Mouse (Mus musculus): Measurements from ENCODE around the gene Zbed6. TPM values are rescaled to one million over a fixed set of nuclear protein-coding genes. Genes with fewer than 3 reads are reported as not detected.
"Not testable (repeated sequence)": the region's sequence is repeated elsewhere in the genome, so short reads cannot be mapped to it uniquely, and the experiment has no call there.

The Zbed6 gene
- polyA plus RNA-seq, 1 experiment from 2014 or later, result not detected

GRCm38 (mm10) chr1:133685749-133686519 is 25.2 kb upstream of the Zbed6 start:
- no peak overlapping the region for H3K9ac ChIP-seq
- H3K4me3 ChIP-seq, result no peak overlapping the region
- 83% methylated on average over 10 of the region's 10 CpGs for WGBS
- H3K4me1 ChIP-seq (replicated peaks), result no peaks in the 10 kb centered on the region
- no peaks in the 10 kb centered on the region for H3K36me3 ChIP-seq
- H3K9me3 ChIP-seq, result no peaks in the 10 kb centered on the region
- ATAC-seq (ENCODE audit: low read depth), result no peak
- H3K27me3 ChIP-seq, result no peaks in the 10 kb centered on the region
- H3K4me2 ChIP-seq, result no peak overlapping the region
- no peak overlapping the region for H3K27ac ChIP-seq (replicated peaks)

- no peak overlapping the region for H3K9ac ChIP-seq
- H3K27ac ChIP-seq (replicated peaks), result no peak overlapping the region
- ATAC-seq (ENCODE audit: low read depth), result no peak
- no peaks in the 10 kb centered on the region for H3K36me3 ChIP-seq
- H3K4me1 ChIP-seq (replicated peaks), result no peaks in the 10 kb centered on the region; the same call in 1 of the 2 replicates
- H3K9me3 ChIP-seq, result no peaks in the 10 kb centered on the region
- H3K4me3 ChIP-seq, result no peak overlapping the region
- H3K4me2 ChIP-seq, result no peak overlapping the region
- WGBS, result 74% methylated on average over 3 of the region's 3 CpGs
- H3K27me3 ChIP-seq, result no peaks in the 10 kb centered on the region
Measured at GRCm38 (mm10) chr1:133671801-133672200, 11.1 kb upstream of the Zbed6 start.

- Histone ChIP-seq H3K4me1 (replicated peaks) (no peaks in the 10 kb centered on the region; the same call in 1 of the 2 replicates), H3K27me3 (no peaks in the 10 kb centered on the region), H3K36me3 (no peaks in the 10 kb centered on the region), H3K4me3 (no peak overlapping the region), H3K27ac (replicated peaks) (no peak overlapping the region), H3K9me3 (no peaks in the 10 kb centered on the region), H3K4me2 (no peak overlapping the region), H3K9ac (no peak overlapping the region)
- ATAC-seq (ENCODE audit: low read depth), result no peak
- 95% methylated on average over 3 of the region's 3 CpGs for WGBS
Measured at GRCm38 (mm10) chr1:133671266-133671665, 10.6 kb upstream of the Zbed6 start.

- Histone ChIP-seq H3K9me3 (no peaks in the 10 kb centered on the region), H3K27ac (replicated peaks) (no peak overlapping the region), H3K36me3 (no peaks in the 10 kb centered on the region), H3K4me2 (no peak overlapping the region), H3K4me3 (no peak overlapping the region), H3K4me1 (replicated peaks) (no peaks in the 10 kb centered on the region; the same call in 1 of the 2 replicates), H3K27me3 (no peaks in the 10 kb centered on the region), H3K9ac (no peak overlapping the region)
- 76% methylated on average over 6 of the region's 6 CpGs for WGBS
- ATAC-seq (ENCODE audit: low read depth), result no peak
Measured at GRCm38 (mm10) chr1:133670776-133671175, 10.1 kb upstream of the Zbed6 start.

DNA sequence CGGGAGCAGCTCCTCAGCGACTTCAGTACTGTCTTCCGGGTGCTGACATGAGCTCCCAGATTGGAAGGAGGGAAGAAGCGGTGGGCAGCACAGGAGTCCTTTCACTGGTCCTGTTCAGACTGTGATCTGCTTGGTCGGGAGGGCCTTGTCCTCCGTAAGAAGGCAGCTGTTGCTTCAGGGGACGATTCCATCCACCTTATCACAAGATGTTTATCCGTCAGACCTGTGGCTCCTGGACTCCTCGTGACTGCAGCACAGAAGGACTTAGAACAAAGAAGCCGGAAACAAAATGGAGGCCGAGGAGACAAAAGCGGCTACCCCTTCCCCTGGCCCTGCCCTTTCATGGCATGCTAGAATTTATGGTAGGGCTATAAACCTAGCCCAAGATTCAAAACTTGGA is 9.5 kb upstream of the Zbed6 start:
- ATAC-seq (ENCODE audit: low read depth), result no peak
- H3K4me2 ChIP-seq, result no peak overlapping the region

DNA sequence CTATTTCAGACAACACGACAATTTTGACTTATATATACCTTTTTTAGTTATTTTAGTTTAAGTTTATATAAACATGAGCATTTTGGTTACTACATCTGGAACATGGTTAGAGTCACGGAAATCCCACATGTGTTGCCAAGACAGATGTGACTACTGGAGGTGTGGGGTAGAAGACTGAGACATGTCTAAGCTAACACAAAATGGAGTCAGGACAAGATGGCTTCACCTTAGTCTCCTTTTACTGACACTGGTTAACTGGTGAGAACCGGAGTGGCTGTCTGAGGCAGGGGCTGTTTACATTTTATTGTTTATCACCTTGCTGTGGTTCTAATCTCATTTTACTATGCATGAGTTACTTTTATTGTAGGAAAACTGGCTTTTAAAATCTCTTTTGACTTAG is 7.9 kb upstream of the Zbed6 start:
- no peaks in the 10 kb centered on the region for H3K9me3 ChIP-seq
- ATAC-seq (ENCODE audit: low read depth), result no peak

More for the DNA sequence above, 9.5 kb upstream of the Zbed6 start:
- Histone ChIP-seq H3K9me3 (no peaks in the 10 kb centered on the region), H3K4me3 (no peak overlapping the region), H3K27me3 (no peaks in the 10 kb centered on the region), H3K4me1 (replicated peaks) (no peaks in the 10 kb centered on the region; the same call in 1 of the 2 replicates), H3K27ac (replicated peaks) (no peak overlapping the region), H3K9ac (no peak overlapping the region), H3K36me3 (no peaks in the 10 kb centered on the region)
- WGBS, result 37% methylated on average over 12 of the region's 12 CpGs

DNA sequence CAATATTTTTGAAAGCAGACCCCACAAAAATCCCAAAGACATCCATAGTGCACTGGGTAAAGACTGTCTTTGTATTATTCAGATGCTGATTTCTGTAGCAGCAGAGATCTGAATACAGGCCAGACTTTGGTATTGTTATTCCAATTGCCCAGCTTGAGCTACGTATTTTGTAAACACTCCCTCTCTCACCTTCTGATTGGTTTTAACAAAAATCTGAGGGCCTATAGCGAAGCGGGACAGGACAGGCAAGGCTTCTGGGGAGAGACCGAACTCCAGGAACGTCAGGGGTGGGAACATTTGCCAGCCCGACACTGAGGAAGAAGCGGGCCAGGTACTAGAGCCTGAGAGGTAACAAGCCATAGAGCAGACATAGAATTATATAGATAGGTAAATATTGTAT is 7.0 kb upstream of the Zbed6 start:
- 36% methylated on average over 7 of the region's 7 CpGs for WGBS

More for the DNA sequence above, 7.9 kb upstream of the Zbed6 start:
- Histone ChIP-seq H3K36me3 (no peaks in the 10 kb centered on the region), H3K9ac (no peak overlapping the region), H3K4me3 (no peak overlapping the region), H3K27me3 (no peaks in the 10 kb centered on the region), H3K27ac (replicated peaks) (no peak overlapping the region), H3K4me1 (replicated peaks) (no peaks in the 10 kb centered on the region; the same call in 1 of the 2 replicates), H3K4me2 (no peak overlapping the region)
- 87% methylated on average over 3 of the region's 3 CpGs for WGBS

DNA sequence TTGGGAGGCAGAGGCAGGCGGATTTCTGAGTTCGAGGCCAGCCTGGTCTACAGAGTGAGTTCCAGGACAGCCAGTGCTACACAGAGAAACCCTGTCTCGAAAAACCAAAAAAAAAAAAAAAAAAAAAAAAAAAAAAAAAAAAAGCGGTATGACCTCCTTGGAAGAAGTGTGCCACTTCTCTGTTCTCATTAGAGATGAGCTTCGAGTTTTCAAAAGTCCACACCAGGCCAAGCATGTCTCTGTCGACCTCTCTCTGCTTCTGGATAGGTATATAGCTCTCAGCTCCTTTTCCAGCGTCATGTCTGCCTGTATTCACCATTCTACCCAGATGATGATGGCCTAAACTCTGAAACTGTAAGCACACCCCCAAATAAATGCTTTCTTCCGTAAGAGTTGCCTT is 5.0 kb upstream of the Zbed6 start:
- not testable (repeated sequence) for H3K9ac ChIP-seq; H3K4me1 ChIP-seq (replicated peaks); H3K27me3 ChIP-seq; H3K36me3 ChIP-seq; H3K27ac ChIP-seq (replicated peaks); H3K4me3 ChIP-seq; H3K9me3 ChIP-seq; H3K4me2 ChIP-seq; ATAC-seq (ENCODE audit: low read depth)
- 83% methylated on average over 8 of the region's 8 CpGs for WGBS

More for the DNA sequence above, 7.0 kb upstream of the Zbed6 start:
- Histone ChIP-seq H3K27ac (replicated peaks) (no peak overlapping the region), H3K4me2 (no peak overlapping the region), H3K36me3 (no peaks in the 10 kb centered on the region), H3K27me3 (no peaks in the 10 kb centered on the region), H3K9ac (no peak overlapping the region), H3K9me3 (no peaks in the 10 kb centered on the region), H3K4me1 (replicated peaks) (no peaks in the 10 kb centered on the region; the same call in 1 of the 2 replicates), H3K4me3 (no peak overlapping the region)
- ATAC-seq (ENCODE audit: low read depth), result no peak

DNA sequence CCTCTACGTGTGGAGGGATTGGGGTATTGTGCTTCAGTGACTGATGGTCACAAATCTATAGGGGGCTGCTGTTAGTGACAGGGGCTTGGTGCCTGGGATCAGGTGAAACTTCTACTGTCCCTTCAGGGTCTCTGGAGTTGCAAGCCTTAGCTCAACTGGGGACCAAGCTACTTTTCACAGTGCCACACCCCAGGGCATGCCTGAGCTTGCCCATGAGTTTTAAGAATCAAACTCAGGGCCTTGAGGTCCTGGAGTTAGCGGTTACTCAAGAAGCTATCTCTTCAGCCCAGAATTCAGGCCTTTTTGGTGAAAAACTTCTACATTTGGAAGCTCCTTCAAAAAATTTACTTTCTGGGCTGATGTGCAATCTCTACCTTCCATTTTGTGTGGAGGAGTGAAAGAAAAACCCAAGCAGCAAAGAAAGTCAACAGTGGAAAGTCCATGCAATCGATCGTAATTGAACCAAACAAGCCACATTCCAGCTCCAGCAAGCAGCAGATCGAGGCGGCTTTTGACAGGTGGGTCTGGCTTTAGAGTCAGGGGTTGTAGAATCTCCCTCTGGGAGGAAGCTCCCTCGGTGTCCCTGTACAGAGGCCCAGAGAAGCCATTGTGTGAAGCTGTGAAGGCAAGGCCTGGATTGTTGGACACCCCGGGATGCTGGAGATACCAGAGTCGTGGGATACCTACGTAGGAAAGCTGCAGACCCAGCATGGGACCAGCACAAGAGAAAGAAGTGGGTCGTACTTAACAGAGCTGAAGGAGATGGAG is 3.7 kb upstream of the Zbed6 start:
- peaks cover 3% of the 10 kb centered on the region; the same call in 1 of the 2 replicates for H3K36me3 ChIP-seq
- H3K9me3 ChIP-seq, result no peaks in the 10 kb centered on the region
- 67% methylated on average over 11 of the region's 11 CpGs for WGBS
- no peak overlapping the region for H3K4me2 ChIP-seq
- no peak overlapping the region for H3K27ac ChIP-seq (replicated peaks)
- H3K4me1 ChIP-seq (replicated peaks), result peaks cover 11% of the 10 kb centered on the region
- H3K27me3 ChIP-seq, result no peaks in the 10 kb centered on the region
- H3K9ac ChIP-seq, result no peak overlapping the region
- no peak overlapping the region for H3K4me3 ChIP-seq
- ATAC-seq (ENCODE audit: low read depth), result no peak

DNA sequence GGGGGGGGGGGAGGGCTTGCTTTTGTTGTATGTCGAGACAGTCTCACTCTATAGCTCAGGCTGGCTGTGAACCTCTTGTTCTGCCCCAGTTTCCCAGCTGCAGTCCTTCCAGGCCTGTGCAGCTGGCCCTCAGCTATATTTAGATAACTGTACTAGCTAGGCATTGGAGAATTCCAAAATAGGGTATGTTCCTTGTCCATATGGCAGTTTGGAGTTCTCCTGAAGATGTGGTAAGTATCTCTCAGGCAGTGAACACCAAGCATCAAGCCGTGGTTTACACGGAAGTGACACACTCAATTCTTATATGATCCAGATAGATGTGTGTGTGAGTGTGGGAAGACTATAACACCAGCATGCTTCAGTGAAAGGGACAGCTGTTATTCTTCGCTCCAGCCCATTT is 2.7 kb upstream of the Zbed6 start:
- Histone ChIP-seq H3K27me3 (no peaks in the 10 kb centered on the region), H3K4me3 (no peak overlapping the region), H3K9ac (no peak overlapping the region), H3K4me1 (replicated peaks) (peaks cover 21% of the 10 kb centered on the region), H3K27ac (replicated peaks) (no peak overlapping the region), H3K9me3 (no peaks in the 10 kb centered on the region), H3K4me2 (no peak overlapping the region), H3K36me3 (peaks cover 13% of the 10 kb centered on the region)
- 77% methylated on average over 4 of the region's 4 CpGs for WGBS
- ATAC-seq (ENCODE audit: low read depth), result no peak

GRCm38 (mm10) chr1:133662941-133663340 is 2.3 kb upstream of the Zbed6 start:
- Histone ChIP-seq H3K27ac (replicated peaks) (no peak overlapping the region), H3K4me1 (replicated peaks) (peaks cover 26% of the 10 kb centered on the region), H3K4me3 (no peak overlapping the region), H3K9me3 (no peaks in the 10 kb centered on the region), H3K27me3 (no peaks in the 10 kb centered on the region), H3K36me3 (peaks cover 18% of the 10 kb centered on the region), H3K9ac (no peak overlapping the region), H3K4me2 (no peak overlapping the region)
- no peak for ATAC-seq (ENCODE audit: low read depth)
- 96% methylated on average over 7 of the region's 7 CpGs for WGBS

DNA sequence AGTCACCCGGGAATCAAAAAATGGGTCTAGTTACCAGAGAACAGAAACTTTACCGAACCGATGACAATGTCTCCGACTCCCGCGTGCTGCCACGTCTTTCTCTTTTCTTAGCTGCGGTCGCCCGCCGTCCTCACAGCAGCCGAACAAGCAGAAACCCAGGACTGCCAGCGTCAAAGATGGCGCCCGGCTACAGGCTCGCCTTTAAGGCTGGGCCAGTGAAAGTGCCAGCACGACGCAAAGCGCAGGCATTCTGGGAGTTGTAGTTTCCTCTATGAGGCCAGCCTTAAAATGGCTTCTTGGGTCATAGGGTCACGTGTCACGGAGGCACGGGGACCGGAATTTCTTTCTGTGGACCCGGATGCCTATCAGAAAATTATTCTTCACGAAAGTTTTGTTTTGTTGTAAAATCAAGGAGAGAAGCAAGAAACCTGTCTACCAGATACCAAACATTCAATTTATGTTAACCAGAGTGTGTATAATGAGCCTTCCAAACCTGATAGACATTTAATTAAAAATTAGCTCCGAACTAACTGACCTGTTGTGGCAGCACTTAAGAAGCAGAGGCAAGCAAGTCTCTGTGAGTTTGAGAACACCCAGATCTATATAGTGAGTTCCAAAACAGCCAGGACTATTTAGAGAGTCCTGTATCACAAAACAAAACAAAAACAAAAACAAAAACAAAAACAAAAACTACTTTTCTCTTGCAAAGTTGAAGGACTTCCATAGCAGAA is 683 bp upstream of the Zbed6 start, which contains the start of gene Gm38394:
Gm38394 (minus strand) TSS at position 116 of the 731 bp plus-strand sequence.
- Histone ChIP-seq H3K27me3 (no peaks in the 10 kb centered on the region), H3K9me3 (no peaks in the 10 kb centered on the region), H3K4me3 (peak within 1 kb of the TSS; percentile 67), H3K4me2 (peak within 1 kb of the TSS; percentile 94), H3K36me3 (peaks cover 30% of the 10 kb centered on the region), H3K27ac (replicated peaks) (peak within 1 kb of the TSS; percentile 93), H3K9ac (peak within 1 kb of the TSS; percentile 93), H3K4me1 (replicated peaks) (peaks cover 41% of the 10 kb centered on the region)
- ATAC-seq (ENCODE audit: low read depth), result peak; percentile 99
- WGBS, result 2% methylated on average over 26 of the region's 26 CpGs

All from neural tube, embryonic 13.5 days (tissue).